Mouse (Mus musculus): ENCODE measurements around the gene Gm9040. TPM values are rescaled to one million over a fixed set of nuclear protein-coding genes. Genes with fewer than 3 reads are reported as not detected.
"Not testable (repeated sequence)": the region's sequence is repeated elsewhere in the genome, so short reads cannot be mapped to it uniquely, and the experiment has no call there.

The Gm9040 gene
- polyA plus RNA-seq (2017; shearing (Covaris generic)) = not detected

DNA sequence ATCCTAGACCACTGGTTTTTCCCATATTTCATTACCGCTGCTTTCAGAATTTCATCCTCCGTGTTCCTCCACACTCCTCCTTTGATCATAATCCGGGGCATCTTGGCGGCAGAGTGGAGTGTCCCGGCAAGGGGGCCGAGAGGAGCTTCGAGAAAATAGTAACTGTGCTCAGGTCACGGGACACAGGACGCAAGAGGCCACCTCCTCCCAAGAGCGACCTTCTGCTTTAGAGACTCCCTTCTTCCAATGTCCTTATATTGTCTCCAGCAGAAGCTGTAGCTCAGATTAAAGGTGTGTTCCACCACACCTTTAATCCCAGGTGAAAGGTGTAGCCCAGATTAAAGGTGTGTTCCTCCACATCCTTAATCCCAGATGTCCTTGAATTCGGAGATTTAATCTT is at the start of gene Gm9040:
Gm9040 (minus strand) TSS at position 101 of the 400 bp plus-strand sequence.
- ATAC-seq = not testable (repeated sequence)

GRCm38 (mm10) chr10:118370443-118370842 is 43.7 kb upstream of the Gm9040 start:
- peak; percentile 98 for ATAC-seq

- no peak for ATAC-seq
These were observed 42.7 kb upstream of the Gm9040 start for GRCm38 (mm10) chr10:118369518-118369917.

DNA sequence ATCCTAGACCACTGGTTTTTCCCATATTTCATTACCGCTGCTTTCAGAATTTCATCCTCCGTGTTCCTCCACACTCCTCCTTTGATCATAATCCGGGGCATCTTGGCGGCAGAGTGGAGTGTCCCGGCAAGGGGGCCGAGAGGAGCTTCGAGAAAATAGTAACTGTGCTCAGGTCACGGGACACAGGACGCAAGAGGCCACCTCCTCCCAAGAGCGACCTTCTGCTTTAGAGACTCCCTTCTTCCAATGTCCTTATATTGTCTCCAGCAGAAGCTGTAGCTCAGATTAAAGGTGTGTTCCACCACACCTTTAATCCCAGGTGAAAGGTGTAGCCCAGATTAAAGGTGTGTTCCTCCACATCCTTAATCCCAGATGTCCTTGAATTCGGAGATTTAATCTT is 27.2 kb upstream of the Gm9040 start, which contains the start of gene Gm9049:
Gm9049 (minus strand) TSS at position 101 of the 400 bp plus-strand sequence.
- ATAC-seq = not testable (repeated sequence)

- ATAC-seq = not testable (repeated sequence)
These were observed 21.8 kb upstream of the Gm9040 start, which contains the start of gene Gm9048 for GRCm38 (mm10) chr10:118348579-118348978. Gm9048 (minus strand) TSS chr10:118348679.

DNA sequence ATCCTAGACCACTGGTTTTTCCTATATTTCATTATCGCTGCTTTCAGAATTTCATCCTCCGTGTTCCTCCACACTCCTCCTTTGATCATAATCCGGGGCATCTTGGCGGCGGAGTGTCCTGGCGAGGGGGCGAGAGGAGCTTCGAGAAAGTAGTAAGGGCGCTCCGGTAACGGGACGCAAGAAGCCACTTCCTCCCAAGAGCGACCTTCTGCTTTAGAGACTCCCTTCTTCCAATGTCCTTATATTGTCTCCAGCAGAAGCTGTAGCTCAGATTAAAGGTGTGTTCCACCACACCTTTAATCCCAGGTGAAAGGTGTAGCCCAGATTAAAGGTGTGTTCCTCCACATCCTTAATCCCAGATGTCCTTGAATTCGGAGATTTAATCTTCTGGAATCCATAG is 16.4 kb upstream of the Gm9040 start, which contains the start of gene Gm9046:
Gm9046 (minus strand) TSS at position 101 of the 400 bp plus-strand sequence.
- ATAC-seq = not testable (repeated sequence)

DNA sequence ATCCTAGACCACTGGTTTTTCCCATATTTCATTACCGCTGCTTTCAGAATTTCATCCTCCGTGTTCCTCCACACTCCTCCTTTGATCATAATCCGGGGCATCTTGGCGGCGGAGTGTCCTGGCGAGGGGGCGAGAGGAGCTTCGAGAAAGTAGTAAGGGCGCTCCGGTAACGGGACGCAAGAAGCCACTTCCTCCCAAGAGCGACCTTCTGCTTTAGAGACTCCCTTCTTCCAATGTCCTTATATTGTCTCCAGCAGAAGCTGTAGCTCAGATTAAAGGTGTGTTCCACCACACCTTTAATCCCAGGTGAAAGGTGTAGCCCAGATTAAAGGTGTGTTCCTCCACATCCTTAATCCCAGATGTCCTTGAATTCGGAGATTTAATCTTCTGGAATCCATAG is 11.0 kb upstream of the Gm9040 start, which contains the start of gene Gm9045:
Gm9045 (minus strand) TSS at position 101 of the 400 bp plus-strand sequence.
- ATAC-seq = not testable (repeated sequence)

DNA sequence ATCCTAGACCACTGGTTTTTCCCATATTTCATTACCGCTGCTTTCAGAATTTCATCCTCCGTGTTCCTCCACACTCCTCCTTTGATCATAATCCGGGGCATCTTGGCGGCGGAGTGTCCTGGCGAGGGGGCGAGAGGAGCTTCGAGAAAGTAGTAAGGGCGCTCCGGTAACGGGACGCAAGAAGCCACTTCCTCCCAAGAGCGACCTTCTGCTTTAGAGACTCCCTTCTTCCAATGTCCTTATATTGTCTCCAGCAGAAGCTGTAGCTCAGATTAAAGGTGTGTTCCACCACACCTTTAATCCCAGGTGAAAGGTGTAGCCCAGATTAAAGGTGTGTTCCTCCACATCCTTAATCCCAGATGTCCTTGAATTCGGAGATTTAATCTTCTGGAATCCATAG is 5.5 kb upstream of the Gm9040 start, which contains the start of gene Gm9044:
Gm9044 (minus strand) TSS at position 101 of the 400 bp plus-strand sequence.
- ATAC-seq = not testable (repeated sequence)

- no peak for ATAC-seq
These were observed 7.7 kb downstream of the Gm9040 start for GRCm38 (mm10) chr10:118319024-118319423.

DNA sequence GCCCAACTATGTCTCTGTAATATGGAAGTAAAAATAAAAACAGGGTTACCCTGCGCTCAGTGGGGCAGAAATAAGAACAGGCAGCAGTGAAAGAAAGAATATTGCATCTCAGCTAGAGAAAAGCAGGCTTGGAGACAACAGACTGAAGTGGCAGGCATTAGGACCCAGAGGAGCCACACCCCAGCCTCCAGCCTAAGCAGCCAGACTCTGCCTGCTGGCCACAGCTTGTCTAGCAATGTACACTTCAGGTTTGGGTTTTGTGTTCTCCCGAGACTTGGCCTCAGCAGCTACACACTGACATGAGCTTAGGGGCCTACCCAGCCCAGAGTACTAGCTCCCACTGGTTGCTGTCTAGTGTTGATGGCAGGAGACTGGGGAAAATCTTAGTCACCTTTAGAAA is 24.6 kb downstream of the Gm9040 start:
- ATAC-seq = peak; percentile 45

GRCm38 (mm10) chr10:118294938-118295337 is 31.8 kb downstream of the Gm9040 start, which contains the start of gene Iltifb:
Iltifb (minus strand) TSS chr10:118295038.
- ATAC-seq = no peak

DNA sequence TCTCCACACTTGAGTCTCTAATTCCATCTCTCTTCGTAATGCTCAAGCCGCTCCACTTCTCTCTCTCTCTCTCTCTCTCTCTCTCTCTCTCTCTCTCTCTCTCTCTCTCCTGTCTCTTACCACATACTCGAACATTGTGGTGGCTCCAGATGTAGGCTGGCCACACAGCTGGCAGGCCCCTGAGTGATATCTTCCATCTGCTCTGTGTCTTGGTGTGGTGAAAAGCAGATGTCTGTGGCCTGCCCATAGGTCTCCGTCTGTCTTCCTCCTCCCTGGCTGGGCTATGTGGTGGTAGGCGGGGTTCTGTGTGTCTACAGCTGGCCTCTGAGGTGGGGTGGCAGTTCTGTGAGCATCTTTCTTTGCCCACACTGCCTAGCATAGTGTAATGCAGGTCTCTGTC is 43.8 kb downstream of the Gm9040 start:
- ATAC-seq = not testable (repeated sequence)

- ATAC-seq = not testable (repeated sequence)
These were observed 44.2 kb downstream of the Gm9040 start for GRCm38 (mm10) chr10:118282565-118282964.

- ATAC-seq = not testable (repeated sequence)
These were observed 48.7 kb downstream of the Gm9040 start for GRCm38 (mm10) chr10:118278069-118278468.

Other genes with a start within 250 kb of the Gm9040 start
- 1 to 10 TPM; 7.6 to 7.8 TPM for gene Mdm1, start 185.2 kb downstream of the Gm9040 start, polyA plus RNA-seq (2017; shearing (Covaris generic))
- not detected for gene Il22, start 122.0 kb downstream of the Gm9040 start, polyA plus RNA-seq (2017; shearing (Covaris generic))
- gene Gm32717, start 86.2 kb downstream of the Gm9040 start, polyA plus RNA-seq (2017; shearing (Covaris generic)) = not detected
- not detected for gene Gm32802, start 68.3 kb downstream of the Gm9040 start, polyA plus RNA-seq (2017; shearing (Covaris generic))
- not detected for gene Iltifb, start 31.9 kb downstream of the Gm9040 start, polyA plus RNA-seq (2017; shearing (Covaris generic))
- gene Gm9044, start 5.4 kb upstream of the Gm9040 start, polyA plus RNA-seq (2017; shearing (Covaris generic)) = not detected
- gene Gm9045, start 10.9 kb upstream of the Gm9040 start, polyA plus RNA-seq (2017; shearing (Covaris generic)) = under 1 TPM in 1 of 2 experiments, not detected in 1; 0.13 TPM
- gene Gm9046, start 16.3 kb upstream of the Gm9040 start, polyA plus RNA-seq (2017; shearing (Covaris generic)) = under 1 TPM in 1 of 2 experiments, not detected in 1; 0.42 TPM
- gene Gm9048, start 21.7 kb upstream of the Gm9040 start, polyA plus RNA-seq (2017; shearing (Covaris generic)) = not detected
- gene Gm9049, start 27.1 kb upstream of the Gm9040 start, polyA plus RNA-seq (2017; shearing (Covaris generic)) = under 1 TPM in 1 of 2 experiments, not detected in 1; 0.13 TPM
- 10 to 100 TPM in 1 of 2 experiments, 1 to 10 TPM in 1; 5.5 to 10.6 TPM for gene Ifng, start 114.1 kb upstream of the Gm9040 start, polyA plus RNA-seq (2017; shearing (Covaris generic))